Mouse (Mus musculus): ENCODE results near the gene Afap1l2. TPM values are rescaled to one million over a fixed set of nuclear protein-coding genes. Genes with fewer than 3 reads are reported as not detected.

Afap1l2 gene
- total and polyA plus RNA-seq, 3 experiments, result 0.17 to 3.1 (median 0.44) TPM

GRCm38 (mm10) chr19:56920232-56920631 is 87.8 kb downstream of the Afap1l2 start:
- in situ Hi-C loops (cut with MboI; ENCODE audit: low pct_ligation_motif_present, low pct_unique_long_range_greater_than_20kb, low sequenced_read_pairs), result loop anchor here (5.0 to 25.0 kb wide), 3 partner anchors 107 to 392 kb away; partner anchors contain the start of gene Ablim1

GRCm38 (mm10) chr19:56919628-56920027 is 88.4 kb downstream of the Afap1l2 start:
- DNase-seq (ENCODE audit: extremely low read depth), result peak; percentile 67
- TF ChIP-seq E2F4 (IDR thresholded peaks at IDR 0.05; ENCODE audit: insufficient replicate concordance, low read depth, low read length) (no peak), CHD1 (IDR thresholded peaks at IDR 0.05; ENCODE audit: low read depth, low read length) (no peak), ZC3H11A (IDR thresholded peaks at IDR 0.05; ENCODE audit: low read depth, low read length) (peak; percentile 89), MEF2A (IDR thresholded peaks at IDR 0.05; ENCODE audit: borderline replicate concordance, low read depth, low read length) (peak; percentile 38; the same call in 1 of the 2 replicates), SMC3 (IDR thresholded peaks at IDR 0.05; ENCODE audit: low read depth, low read length) (peak; percentile 96), USF2 (conservative IDR thresholded peaks at IDR 0.05; ENCODE audit: low read depth, low read length) (no peak), NRF1 (IDR thresholded peaks at IDR 0.05; ENCODE audit: low read depth, low read length) (no peak), CTCF (conservative IDR thresholded peaks at IDR 0.05 in 1 of 2, IDR thresholded peaks at IDR 0.05 in 1 of 2; ENCODE audit: low read depth in 2 of 2, low read length in 2 of 2) (peak; percentile 58 to 98), JUND (conservative IDR thresholded peaks at IDR 0.05; ENCODE audit: low read depth, low read length) (no peak), RAD21 (IDR thresholded peaks at IDR 0.05; ENCODE audit: low read depth, low read length) (peak; percentile 99), NELFE (IDR thresholded peaks at IDR 0.05; ENCODE audit: low read depth, low read length) (peak; percentile 42; the same call in 1 of the 2 replicates), ELF1 (IDR thresholded peaks at IDR 0.05; ENCODE audit: low read depth, low read length) (no peak), IRF4 (IDR thresholded peaks at IDR 0.05; ENCODE audit: low read depth, low read length) (no peak; the same call in 1 of the 2 replicates)
- Histone ChIP-seq H3K27ac (ENCODE audit: insufficient read depth, low read depth) (no peak overlapping the region), H3K4me2 (ENCODE audit: insufficient read depth, low read depth, poor library complexity, severe bottlenecking) (no peak overlapping the region), H3K9ac (ENCODE audit: insufficient read depth, low read depth) (no peak overlapping the region), H3K27me3 (replicated peaks) (no peaks in the 10 kb centered on the region), H3K9me3 (replicated peaks; ENCODE audit: low read length) (peaks cover 2% of the 10 kb centered on the region), H3K79me2 (replicated peaks; ENCODE audit: control insufficient read depth, extremely low read depth, insufficient read depth, poor library complexity, severe bottlenecking) (no peaks in the 10 kb centered on the region), H3K36me3 (replicated peaks in 1 of 2; ENCODE audit: control insufficient read depth in 1 of 2, insufficient read depth in 1 of 2, low read length in 1 of 2) (peaks cover 0 to 17% of the 10 kb centered on the region in 2 experiments), H3K4me1 (ENCODE audit: control insufficient read depth in 1 of 2, insufficient read depth in 2 of 2) (no peaks in the 10 kb centered on the region), H3K4me3 (replicated peaks in 1 of 3; ENCODE audit: low read depth in 2 of 3, low read length in 2 of 3, poor library complexity in 1 of 3) (no peak overlapping the region)
- dilution Hi-C loops (cut with MboI; ENCODE audit: extremely low pct_ligation_motif_present, extremely low pct_unique_long_range_greater_than_20kb, low sequenced_read_pairs), result no loop called here
- in situ Hi-C loops (cut with MboI; ENCODE audit: low pct_ligation_motif_present, low pct_unique_long_range_greater_than_20kb, low sequenced_read_pairs), result loop anchor here (5.0 to 25.0 kb wide), 3 partner anchors 108 to 393 kb away; partner anchors contain the start of gene Ablim1

More at GRCm38 (mm10) chr19:56920232-56920631, 87.8 kb downstream of the Afap1l2 start:
- DNase-seq (ENCODE audit: extremely low read depth), result no peak
- Histone ChIP-seq H3K9me3 (replicated peaks; ENCODE audit: low read length) (no peaks in the 10 kb centered on the region), H3K9ac (ENCODE audit: insufficient read depth, low read depth) (no peak overlapping the region), H3K36me3 (replicated peaks in 1 of 2; ENCODE audit: control insufficient read depth in 1 of 2, insufficient read depth in 1 of 2, low read length in 1 of 2) (peaks cover 0 to 11% of the 10 kb centered on the region in 2 experiments), H3K27me3 (replicated peaks) (no peaks in the 10 kb centered on the region), H3K79me2 (replicated peaks; ENCODE audit: control insufficient read depth, extremely low read depth, insufficient read depth, poor library complexity, severe bottlenecking) (no peaks in the 10 kb centered on the region), H3K27ac (ENCODE audit: insufficient read depth, low read depth) (no peak overlapping the region), H3K4me3 (replicated peaks in 1 of 3; ENCODE audit: low read depth in 2 of 3, low read length in 2 of 3, poor library complexity in 1 of 3) (no peak overlapping the region), H3K4me2 (ENCODE audit: insufficient read depth, low read depth, poor library complexity, severe bottlenecking) (no peak overlapping the region), H3K4me1 (ENCODE audit: control insufficient read depth in 1 of 2, insufficient read depth in 2 of 2) (no peaks in the 10 kb centered on the region)
- TF ChIP-seq USF2 (conservative IDR thresholded peaks at IDR 0.05; ENCODE audit: low read depth, low read length) (no peak), HCFC1 (IDR thresholded peaks at IDR 0.05; ENCODE audit: low read depth, low read length) (no peak), TBP (conservative IDR thresholded peaks at IDR 0.05; ENCODE audit: low read depth, low read length) (no peak), MAX (IDR thresholded peaks at IDR 0.05; ENCODE audit: low read length) (no peak), USF1 (IDR thresholded peaks at IDR 0.05; ENCODE audit: low read depth, low read length) (no peak), GABPA (IDR thresholded peaks at IDR 0.05; ENCODE audit: insufficient replicate concordance, low read depth, low read length) (no peak), POLR2A (IDR thresholded peaks at IDR 0.05; ENCODE audit: low read depth, low read length) (no peak), IRF4 (IDR thresholded peaks at IDR 0.05; ENCODE audit: low read depth, low read length) (no peak), ELF1 (IDR thresholded peaks at IDR 0.05; ENCODE audit: low read depth, low read length) (no peak), PAX5 (IDR thresholded peaks at IDR 0.05; ENCODE audit: low read length) (no peak), ZMIZ1 (IDR thresholded peaks at IDR 0.05; ENCODE audit: low read depth, low read length) (no peak), ETS1 (conservative IDR thresholded peaks at IDR 0.05; ENCODE audit: low read depth, low read length) (no peak), MYC (IDR thresholded peaks at IDR 0.05; ENCODE audit: low read depth, low read length) (no peak), RAD21 (IDR thresholded peaks at IDR 0.05; ENCODE audit: low read depth, low read length) (no peak), POLR2AphosphoS2 (IDR thresholded peaks at IDR 0.05; ENCODE audit: low read depth, low read length) (no peak), RCOR1 (conservative IDR thresholded peaks at IDR 0.05; ENCODE audit: low read depth, low read length) (no peak)
- dilution Hi-C loops (cut with MboI; ENCODE audit: extremely low pct_ligation_motif_present, extremely low pct_unique_long_range_greater_than_20kb, low sequenced_read_pairs), result no loop called here
